Mouse (Mus musculus) embryonic facial prominence, embryonic 11.5 days (tissue): ENCODE measurements around the gene H2al1d. TPM values are rescaled to one million over a fixed set of nuclear protein-coding genes. Genes with fewer than 3 reads are reported as not detected.
"Not testable (repeated sequence)": the region's sequence is repeated elsewhere in the genome, so short reads cannot be mapped to it uniquely, and the experiment has no call there.

Source experiments
- ATAC-seq: fragments of 200-750 bp; cut with Nextera tagmentation; replicated peaks from 2 replicates; pipeline ENCODE4 v1.8.0; 2017; ENCODE audit warnings: low read depth; ENCODE audit not compliant: insufficient number of reproducible peaks, low FRiP score, low TSS enrichment
- DNase-seq: peaks from one replicate; pipeline ENCODE4 v3.0.0-alpha.2; 2015; ENCODE audit warnings: low spot score
- H3K27ac ChIP-seq: fragments of 300-500 bp; sonication (generic); replicated peaks from 2 replicates; pipeline ENCODE4 v1.5.1; 2014; ENCODE audit warnings: mild to moderate bottlenecking, low read depth, low read length, control low read depth
- H3K27me3 ChIP-seq: fragments of 300-500 bp; sonication (generic); 2 replicates; pipeline ENCODE4 v1.6.1; 2014; ENCODE audit warnings: mild to moderate bottlenecking, low read length, moderate library complexity, mixed read lengths; ENCODE audit not compliant: control insufficient read depth, insufficient read depth
- H3K36me3 ChIP-seq: fragments of 300-500 bp; sonication (generic); replicated peaks from 2 replicates; pipeline ENCODE4 v1.6.1; 2014; ENCODE audit warnings: low read depth, mild to moderate bottlenecking, low read length, moderate library complexity, mixed read lengths; ENCODE audit not compliant: control insufficient read depth, insufficient read depth
- H3K4me1 ChIP-seq: fragments of 300-500 bp; sonication (generic); 2 replicates; pipeline ENCODE4 v1.6.1; 2014; ENCODE audit warnings: low read length, mixed read lengths; ENCODE audit not compliant: control insufficient read depth, insufficient read depth
- H3K4me2 ChIP-seq: fragments of 300-500 bp; sonication (generic); 2 replicates; pipeline ENCODE4 v1.6.1; 2014; ENCODE audit warnings: low read depth, mild to moderate bottlenecking, control low read depth, low read length, moderate library complexity
- H3K4me3 ChIP-seq: fragments of 300-500 bp; sonication (generic); 2 replicates; pipeline ENCODE4 v1.5.1; 2014; ENCODE audit warnings: low read depth, low read length, control low read depth
- H3K9ac ChIP-seq: fragments of 300-500 bp; sonication (generic); replicated peaks from 2 replicates; pipeline ENCODE4 v1.6.1; 2014; ENCODE audit warnings: mild to moderate bottlenecking, control low read depth, low read length
- H3K9me3 ChIP-seq: fragments of 300-500 bp; sonication (generic); replicated peaks from 2 replicates; pipeline ENCODE4 v1.6.1; 2016; ENCODE audit warnings: mild to moderate bottlenecking, low read length, inconsistent platforms, mixed read lengths; ENCODE audit not compliant: control insufficient read depth
- WGBS: fragments of 180-500 bp; shearing (Covaris S2); extraction: QIAGEN DNeasy Blood & Tissue Kit; methylation state at CpG from one replicate; pipeline ENCODE4 v1.1.7; 2014; 5-methylcytosine and 5-hydroxymethylcytosine counted together
- polyA plus RNA-seq: library from polyadenylated mRNA; unstranded; fragments of >200 nt; fragmentation: Nextera tagmentation; extraction: Ambion mirVana; gene quantifications from 2 replicates; pipeline ENCODE4 v1.2.1, GENCODE M21; 2014

H2al1d gene
- not detected in 2 replicates for polyA plus RNA-seq

- not testable (repeated sequence) for H3K4me2 ChIP-seq, H3K36me3 ChIP-seq, H3K9ac ChIP-seq, H3K27me3 ChIP-seq, H3K4me3 ChIP-seq, ATAC-seq, H3K27ac ChIP-seq, DNase-seq, H3K9me3 ChIP-seq, H3K4me1 ChIP-seq
- no CpG with 5 or more reads among the region's 6 CpGs for WGBS
Observed at GRCm38 (mm10) chrX:11308524-11308923, at the start of gene H2al1d. Gene H2al1d, plus strand, starts transcription at chrX:11308824.

DNA sequence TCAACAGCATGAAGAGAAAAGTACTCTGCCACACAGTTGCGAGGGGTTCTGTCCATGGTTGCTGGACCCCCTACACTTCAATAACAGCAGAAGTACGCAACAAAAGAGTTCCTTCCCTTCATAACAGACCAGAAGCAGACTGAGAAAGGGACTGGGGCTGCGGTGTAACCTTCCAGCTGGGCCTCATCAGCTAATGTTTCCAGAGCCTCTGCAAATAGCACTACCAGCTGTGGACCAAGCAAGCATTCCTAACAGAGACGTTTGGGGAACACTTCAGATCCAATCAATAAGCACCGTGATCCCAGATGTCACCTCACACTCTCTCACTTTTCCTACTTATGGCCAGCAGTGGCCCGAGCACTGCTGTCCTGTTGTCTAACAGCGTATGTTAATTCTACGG lies 43.7 kb upstream of the H2al1d start:
- H3K27me3 ChIP-seq, result no peaks in the 10 kb centered on the region
- H3K36me3 ChIP-seq, result no peaks in the 10 kb centered on the region
- no peak for ATAC-seq
- H3K4me2 ChIP-seq, result no peak overlapping the region
- no peak overlapping the region for H3K4me3 ChIP-seq
- no peak overlapping the region for H3K9ac ChIP-seq
- WGBS, result 70% methylated on average over 8 of the region's 8 CpGs
- no peaks in the 10 kb centered on the region for H3K9me3 ChIP-seq
- H3K27ac ChIP-seq, result no peak overlapping the region
- H3K4me1 ChIP-seq, result no peaks in the 10 kb centered on the region
- DNase-seq, result peak; percentile 5

- Histone ChIP-seq H3K4me2 (no peak overlapping the region), H3K27me3 (no peaks in the 10 kb centered on the region)
Observed at GRCm38 (mm10) chrX:11267791-11268190, 40.8 kb upstream of the H2al1d start.

GRCm38 (mm10) chrX:11269074-11269473 lies 39.5 kb upstream of the H2al1d start:
- H3K27me3 ChIP-seq, result no peaks in the 10 kb centered on the region
- no peak for ATAC-seq
- WGBS, result 86% methylated on average over 3 of the region's 3 CpGs

More at GRCm38 (mm10) chrX:11267791-11268190, 40.8 kb upstream of the H2al1d start:
- Histone ChIP-seq H3K4me3 (no peak overlapping the region), H3K27ac (no peak overlapping the region), H3K9me3 (no peaks in the 10 kb centered on the region), H3K36me3 (no peaks in the 10 kb centered on the region), H3K9ac (no peak overlapping the region), H3K4me1 (no peaks in the 10 kb centered on the region)
- ATAC-seq, result no peak
- WGBS, result 69% methylated on average over 7 of the region's 7 CpGs
- DNase-seq, result no peak

DNA sequence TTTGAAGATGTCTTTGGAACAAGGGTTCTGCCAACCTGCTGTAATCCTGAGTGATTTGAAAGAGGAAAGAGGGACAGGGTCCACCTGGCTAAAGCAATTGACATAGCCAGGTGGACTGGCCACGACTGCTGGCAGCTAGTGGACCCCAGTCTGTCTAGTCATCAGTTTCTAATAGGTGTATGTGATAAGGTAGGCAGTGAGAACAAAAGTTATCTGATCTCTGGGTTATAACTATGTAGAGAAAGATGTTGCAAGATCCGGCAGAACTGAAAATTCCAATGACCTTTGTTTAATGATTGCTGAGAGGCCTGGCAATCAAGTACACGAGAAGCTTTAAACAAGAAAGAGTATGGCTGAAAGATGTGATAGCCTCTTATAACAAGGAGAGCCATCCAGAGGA lies 35.4 kb upstream of the H2al1d start:
- no peak overlapping the region for H3K9ac ChIP-seq
- H3K36me3 ChIP-seq, result no peaks in the 10 kb centered on the region
- ATAC-seq (no peak), DNase-seq (no peak)
- no peak overlapping the region for H3K4me3 ChIP-seq
- no peak overlapping the region for H3K4me2 ChIP-seq
- H3K9me3 ChIP-seq, result no peaks in the 10 kb centered on the region
- H3K4me1 ChIP-seq, result no peaks in the 10 kb centered on the region
- WGBS, result 81% methylated on average over 3 of the region's 3 CpGs
- no peak overlapping the region for H3K27ac ChIP-seq
- H3K27me3 ChIP-seq, result no peaks in the 10 kb centered on the region

More at GRCm38 (mm10) chrX:11269074-11269473, 39.5 kb upstream of the H2al1d start:
- H3K9me3 ChIP-seq, result no peaks in the 10 kb centered on the region
- no peak overlapping the region for H3K9ac ChIP-seq
- no peaks in the 10 kb centered on the region for H3K4me1 ChIP-seq
- no peak overlapping the region for H3K4me2 ChIP-seq
- H3K36me3 ChIP-seq, result no peaks in the 10 kb centered on the region
- H3K27ac ChIP-seq, result no peak overlapping the region
- DNase-seq, result no peak
- H3K4me3 ChIP-seq, result no peak overlapping the region

DNA sequence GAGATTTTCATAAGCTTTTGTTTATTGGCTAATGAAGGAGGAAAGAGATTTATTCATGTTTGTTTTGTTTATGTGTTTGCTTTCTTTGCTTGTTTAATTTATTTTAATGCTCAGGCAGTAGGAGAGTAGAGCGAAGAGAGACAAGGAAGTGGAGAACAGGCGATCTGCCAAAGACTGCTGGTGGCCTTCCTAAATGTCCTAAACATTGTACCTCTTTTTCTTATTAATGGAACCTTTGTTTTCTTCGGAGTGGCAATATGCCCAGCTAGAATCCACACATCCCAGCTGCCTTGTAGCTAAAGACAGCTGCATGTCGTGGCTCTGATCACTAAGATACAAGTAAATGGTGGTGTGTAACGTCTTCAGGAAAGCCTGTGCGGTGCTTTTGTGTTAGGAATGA lies 31.5 kb upstream of the H2al1d start:
- no peak overlapping the region for H3K4me2 ChIP-seq
- no peaks in the 10 kb centered on the region for H3K27me3 ChIP-seq
- no peaks in the 10 kb centered on the region for H3K36me3 ChIP-seq
- no peak overlapping the region for H3K9ac ChIP-seq
- 78% methylated on average over 6 of the region's 6 CpGs for WGBS
- H3K4me1 ChIP-seq, result no peaks in the 10 kb centered on the region
- no peak overlapping the region for H3K4me3 ChIP-seq
- DNase-seq, result no peak
- no peaks in the 10 kb centered on the region for H3K9me3 ChIP-seq
- H3K27ac ChIP-seq, result no peak overlapping the region
- ATAC-seq, result no peak

GRCm38 (mm10) chrX:11280741-11281140 lies 27.9 kb upstream of the H2al1d start:
- Histone ChIP-seq H3K4me1 (no peaks in the 10 kb centered on the region), H3K4me3 (no peak overlapping the region), H3K9me3 (no peaks in the 10 kb centered on the region), H3K4me2 (no peak overlapping the region), H3K36me3 (no peaks in the 10 kb centered on the region), H3K27me3 (no peaks in the 10 kb centered on the region), H3K9ac (no peak overlapping the region), H3K27ac (no peak overlapping the region)
- no peak for ATAC-seq
- no peak for DNase-seq
- 60% methylated on average over 2 of the region's 2 CpGs for WGBS

- no peak overlapping the region for H3K9ac ChIP-seq
- no peaks in the 10 kb centered on the region for H3K4me1 ChIP-seq
- H3K4me3 ChIP-seq, result no peak overlapping the region
- no peaks in the 10 kb centered on the region for H3K9me3 ChIP-seq
- H3K36me3 ChIP-seq, result no peaks in the 10 kb centered on the region
- no peaks in the 10 kb centered on the region for H3K27me3 ChIP-seq
- no peak overlapping the region for H3K27ac ChIP-seq
- 76% methylated on average over 14 of the region's 14 CpGs for WGBS
- no peak overlapping the region for H3K4me2 ChIP-seq
- DNase-seq (no peak), ATAC-seq (no peak)
Observed at GRCm38 (mm10) chrX:11288306-11288882, 20.2 kb upstream of the H2al1d start.
